Mouse (Mus musculus) heart, adult 8-10 months (tissue): ENCODE data around the gene Etl4. TPM values are rescaled to one million over a fixed set of nuclear protein-coding genes. Genes with fewer than 3 reads are reported as not detected.
A peak's percentile ranks its signal among the peaks of the same experiment; 100 is the strongest.

Experiments used
- DNase-seq: peaks from one replicate; pipeline ENCODE4 v3.0.0; 2022; ENCODE audit warnings: low spot score
- total RNA-seq, 4 experiments: library from RNA; stranded (reverse); gene quantifications; 2 replicates each; pipeline ENCODE4 v1.2.4; 2022

The Etl4 gene
- total RNA-seq, 4 experiments from 2014 or later = 35.1 to 36.3 (median 35.2) TPM

DNA sequence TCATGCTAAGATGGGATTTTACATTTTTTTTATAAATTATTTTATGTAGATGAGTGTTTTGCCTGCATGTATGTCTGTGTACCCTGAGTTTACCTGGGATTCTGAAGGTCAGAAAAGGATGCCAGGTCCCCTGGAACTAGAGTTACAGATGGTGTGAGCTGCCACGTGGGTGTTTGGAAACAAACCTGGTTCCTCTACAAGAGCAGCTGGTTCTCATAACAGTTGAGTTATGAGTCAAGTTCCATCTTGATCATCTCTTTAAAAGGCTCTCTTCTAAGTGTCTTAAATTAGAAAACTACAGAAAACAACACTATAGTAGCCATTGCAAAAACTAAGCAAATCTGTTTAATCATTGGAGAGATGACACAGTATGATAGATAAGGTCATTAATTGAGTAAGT, 788.1 kb downstream of the Etl4 start:
- no peak for DNase-seq

- DNase-seq = no peak
These were observed 795.5 kb downstream of the Etl4 start for GRCm38 (mm10) chr2:20705110-20705509.

- DNase-seq = no peak
These were observed 801.0 kb downstream of the Etl4 start for GRCm38 (mm10) chr2:20710589-20710988.

DNA sequence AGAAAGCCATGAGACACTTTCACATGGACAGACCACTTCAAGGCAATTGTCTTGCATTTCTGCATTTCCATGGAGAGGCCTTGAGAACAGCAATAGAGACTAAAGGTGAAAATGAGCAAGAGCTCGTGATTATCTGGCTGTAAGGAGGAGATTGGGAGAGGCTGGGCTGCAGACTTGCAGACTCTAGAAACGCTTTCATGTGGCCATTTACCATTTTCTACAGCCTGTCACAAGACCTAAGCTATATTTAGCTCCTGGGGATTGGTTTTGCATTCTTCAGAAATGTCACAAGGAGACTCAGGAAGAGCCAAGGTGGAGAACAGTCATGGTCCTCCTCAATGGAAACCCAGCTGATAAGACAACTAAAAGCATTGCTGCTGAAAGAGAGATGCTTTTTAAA, 801.4 kb downstream of the Etl4 start:
- no peak for DNase-seq

DNA sequence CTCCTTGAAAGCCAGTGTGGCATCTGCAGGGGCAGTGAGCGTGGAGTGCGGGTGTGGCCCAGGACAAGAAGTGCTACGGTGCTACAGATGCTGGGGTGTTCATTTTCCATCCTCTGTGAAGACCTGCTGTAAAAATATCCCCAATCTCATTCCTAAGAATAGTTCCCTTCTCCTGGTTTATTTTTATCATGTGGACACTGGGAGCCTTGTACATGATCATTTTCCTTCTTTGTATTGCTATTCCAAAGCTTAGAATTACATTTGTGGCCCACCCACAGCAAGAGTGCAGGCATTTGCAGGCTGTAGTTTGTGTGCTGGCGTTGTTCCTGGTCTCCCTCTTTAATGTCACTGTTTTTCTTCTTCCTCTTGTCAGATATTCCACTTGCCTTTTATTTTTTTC, 809.5 kb downstream of the Etl4 start:
- no peak for DNase-seq

DNA sequence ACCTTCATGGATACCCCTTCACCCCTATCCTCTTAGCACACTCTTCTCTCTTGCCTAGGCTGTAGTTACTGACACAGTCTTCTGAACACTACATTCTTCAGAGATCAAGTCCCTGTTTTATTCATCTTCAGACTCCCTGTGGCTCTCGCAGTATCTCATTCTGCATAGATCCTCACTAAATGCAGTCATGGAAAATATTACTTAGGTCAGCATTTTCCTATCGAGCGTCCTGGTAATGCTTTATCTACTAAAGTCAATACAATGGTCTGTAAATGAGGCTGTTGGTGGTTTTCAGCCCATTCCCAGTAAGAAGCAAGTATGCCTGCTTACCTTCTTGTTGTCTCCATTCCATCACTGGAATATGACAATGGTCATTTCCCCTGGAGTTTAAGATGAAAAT, 811.5 kb downstream of the Etl4 start:
- DNase-seq = no peak

DNA sequence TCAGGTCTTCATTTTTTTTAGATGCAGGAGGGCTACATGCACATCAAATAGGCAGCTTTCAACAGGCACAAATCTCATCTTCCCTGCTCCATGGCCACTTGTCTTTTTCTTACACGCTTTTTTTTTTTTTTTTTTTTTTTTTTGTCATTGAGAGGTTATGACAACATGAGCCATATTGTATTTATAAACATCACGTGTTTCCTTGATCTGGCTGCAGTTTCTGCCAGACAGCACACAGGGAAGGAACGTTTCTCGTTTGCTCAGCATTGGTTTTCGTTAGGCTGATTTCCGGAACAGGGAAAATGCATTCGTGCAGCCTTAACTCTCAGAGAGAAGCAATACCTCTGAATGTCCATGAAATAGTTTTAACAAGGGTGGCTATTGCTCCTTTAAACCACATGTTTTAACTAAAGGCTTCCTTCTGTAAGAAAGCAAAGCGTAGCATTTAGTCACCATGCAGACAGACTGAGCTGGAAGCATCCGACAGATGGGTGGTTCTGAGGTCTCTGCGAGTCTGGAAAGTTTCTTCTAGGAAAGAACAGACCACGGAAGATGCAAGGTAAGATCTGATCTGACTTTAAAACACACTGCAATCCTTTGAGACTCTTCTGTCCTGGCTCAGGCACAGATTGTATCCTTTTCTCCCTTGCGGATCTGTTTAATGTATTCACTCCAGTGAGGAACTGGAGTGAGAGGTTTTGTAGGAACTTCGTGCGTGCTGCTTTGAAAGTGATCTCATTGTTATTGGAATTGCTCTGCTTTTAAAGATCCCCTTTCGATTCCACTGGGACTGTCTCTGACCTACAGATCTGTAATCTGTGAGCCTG, 812.8 kb downstream of the Etl4 start:
- DNase-seq = peak; percentile 49

- DNase-seq = no peak
These were observed 814.6 kb downstream of the Etl4 start for GRCm38 (mm10) chr2:20723990-20724745.

- DNase-seq = no peak
These were observed 817.4 kb downstream of the Etl4 start for GRCm38 (mm10) chr2:20726974-20727373.

GRCm38 (mm10) chr2:20727752-20728438, 818.3 kb downstream of the Etl4 start:
- no peak for DNase-seq

DNA sequence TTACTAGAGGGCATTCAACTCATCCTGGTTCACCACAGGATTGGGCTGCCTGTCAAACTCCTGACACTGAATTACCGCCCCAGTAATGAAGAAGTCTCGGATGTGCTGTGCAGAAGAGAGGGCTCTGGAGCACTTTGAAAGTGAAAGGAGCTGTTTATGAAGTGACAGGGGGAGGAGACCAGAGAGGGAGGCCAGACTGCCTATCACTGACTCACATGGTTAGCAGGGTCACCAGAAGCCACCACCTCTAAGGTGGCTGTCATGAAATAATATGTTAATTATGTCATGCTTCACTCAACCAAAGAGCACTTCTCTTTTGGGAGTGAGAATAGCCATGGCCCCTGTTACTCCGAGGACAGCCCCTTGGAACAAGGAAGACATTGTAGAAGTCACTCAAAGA, 825.9 kb downstream of the Etl4 start:
- DNase-seq = no peak

- DNase-seq = no peak
These were observed 826.9 kb downstream of the Etl4 start for GRCm38 (mm10) chr2:20736324-20737015.

DNA sequence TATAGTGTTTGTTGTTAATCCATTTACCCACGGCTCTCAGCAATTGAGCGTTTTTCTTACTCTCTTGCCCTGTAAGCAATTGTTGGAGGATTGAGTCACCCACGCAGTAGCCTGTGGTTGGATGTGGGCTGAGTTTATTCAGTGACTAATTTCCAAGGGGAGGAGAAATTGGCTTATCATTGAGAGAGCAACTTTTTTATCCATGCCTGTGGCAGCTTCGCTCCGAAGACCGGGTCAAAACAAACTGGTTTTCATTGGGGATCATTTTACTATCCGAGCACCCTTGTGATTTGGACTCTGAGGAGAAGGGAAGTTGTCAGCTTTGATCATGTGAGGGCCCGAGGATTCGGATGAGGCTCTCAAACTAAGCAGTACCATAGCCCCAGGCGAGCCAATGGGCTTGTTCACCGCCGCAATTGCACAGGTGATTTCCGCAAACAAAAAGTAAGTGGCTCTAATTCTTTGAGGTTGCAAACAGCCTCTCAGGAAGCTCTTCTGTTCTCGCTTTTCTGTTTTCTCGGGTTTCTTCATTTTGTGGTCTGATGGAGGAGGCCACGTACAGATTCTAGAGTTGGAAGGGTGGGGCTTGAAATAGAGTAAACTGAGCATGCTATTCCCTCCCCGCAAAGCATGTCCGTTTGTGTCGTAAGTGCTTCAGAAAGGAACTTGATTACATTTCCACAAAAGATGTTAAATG, 827.7 kb downstream of the Etl4 start:
- DNase-seq = no peak

DNA sequence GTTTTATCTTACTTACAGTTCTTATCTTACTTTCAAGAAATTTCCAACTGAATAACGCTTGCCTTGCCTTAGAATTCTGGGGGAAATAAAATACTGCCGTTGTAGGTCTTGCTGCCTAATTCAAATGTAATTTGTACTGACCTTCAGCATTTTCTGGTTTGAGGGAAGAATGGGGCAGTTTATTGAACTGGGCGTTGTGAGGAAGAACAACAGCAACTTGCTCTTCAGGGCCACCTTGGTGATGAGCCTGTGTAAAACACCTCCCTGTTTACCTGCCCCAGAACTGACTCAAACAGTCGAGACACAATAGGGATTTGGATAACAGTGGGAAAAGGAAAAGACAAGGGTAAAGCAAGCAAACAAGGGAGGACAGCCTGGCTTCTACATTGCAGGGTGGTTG, 828.3 kb downstream of the Etl4 start:
- no peak for DNase-seq

DNA sequence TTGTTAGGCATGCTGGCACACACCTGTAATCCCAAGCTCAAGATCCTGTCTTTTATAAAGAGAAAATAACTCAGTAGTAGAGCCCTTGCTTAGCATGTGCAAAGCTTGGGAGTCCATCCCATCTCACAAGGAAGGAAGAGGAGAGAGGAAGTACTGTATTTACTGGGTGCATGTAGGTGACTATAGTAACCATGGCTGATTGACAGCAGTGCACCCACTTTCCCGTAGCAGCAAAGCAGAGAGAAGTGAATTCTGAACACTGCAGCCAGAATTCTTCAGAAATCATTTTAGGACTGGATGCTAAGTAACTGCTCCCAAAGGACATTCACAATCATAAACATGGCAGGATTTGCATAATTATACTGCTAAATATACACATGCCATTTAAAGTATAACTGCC, 838.1 kb downstream of the Etl4 start:
- DNase-seq = no peak

DNA sequence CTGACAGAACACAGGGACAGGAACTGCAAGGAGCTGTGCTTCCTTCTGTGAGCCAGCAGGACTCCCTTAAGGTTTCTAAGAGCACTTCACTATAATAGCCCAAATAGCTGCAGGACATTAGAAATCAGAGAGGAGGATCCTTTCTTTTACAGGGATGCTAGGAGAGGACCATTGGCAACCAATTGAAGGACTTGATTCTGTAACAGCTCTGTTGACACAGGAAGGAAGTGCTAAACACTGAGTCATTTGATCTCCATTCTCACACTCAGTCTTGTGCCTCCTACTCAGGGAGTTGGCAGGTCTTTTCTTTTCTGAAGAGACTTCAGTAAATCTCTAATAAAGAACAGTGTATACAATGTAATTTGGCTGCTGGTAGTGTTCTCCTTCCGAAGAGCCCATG, 838.9 kb downstream of the Etl4 start:
- DNase-seq = no peak

- no peak for DNase-seq
These were observed 840.1 kb downstream of the Etl4 start for GRCm38 (mm10) chr2:20749687-20750086.

- DNase-seq = no peak
These were observed 843.9 kb downstream of the Etl4 start for GRCm38 (mm10) chr2:20753282-20754110.

GRCm38 (mm10) chr2:20756964-20757363, 847.4 kb downstream of the Etl4 start:
- no peak for DNase-seq

GRCm38 (mm10) chr2:20759045-20759662, 849.6 kb downstream of the Etl4 start:
- no peak for DNase-seq
